Mouse (Mus musculus) gastrocnemius, adult 18-20 months (tissue): ENCODE data around the gene Map1b. TPM values are rescaled to one million over a fixed set of nuclear protein-coding genes. Genes with fewer than 3 reads are reported as not detected.

Experiments used
- DNase-seq: peaks from one replicate; pipeline ENCODE4 v3.0.0; 2021; ENCODE audit warnings: low spot score
- total RNA-seq, 2 experiments: library from RNA; stranded (reverse); gene quantifications; 2 replicates each; pipeline ENCODE4 v1.2.3; 2021

The Map1b gene
- total RNA-seq, 2 experiments from 2014 or later = 7.1 to 11.5 TPM

GRCm38 (mm10) chr13:99492619-99493303 lies 23.6 kb downstream of the Map1b start:
- no peak for DNase-seq

DNA sequence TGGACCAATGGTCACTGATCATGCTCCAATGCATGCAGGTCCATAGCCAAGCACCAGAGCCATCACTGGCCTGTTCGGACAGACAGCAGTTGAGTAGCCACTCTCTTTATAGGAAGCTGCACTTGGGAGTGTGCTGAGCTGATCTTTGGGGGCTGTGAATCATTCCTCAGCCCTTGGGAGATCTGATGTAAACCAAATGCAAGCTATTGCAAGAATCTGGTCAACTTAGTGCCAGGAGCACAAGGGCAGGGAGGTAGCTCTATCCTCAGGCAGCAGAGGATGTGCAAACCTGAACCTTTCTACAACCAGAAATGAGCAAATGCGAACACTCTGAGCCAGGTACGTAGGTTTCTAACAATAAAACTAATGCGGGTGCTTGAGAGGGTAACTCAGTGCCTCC lies 26.3 kb downstream of the Map1b start:
- DNase-seq = no peak

DNA sequence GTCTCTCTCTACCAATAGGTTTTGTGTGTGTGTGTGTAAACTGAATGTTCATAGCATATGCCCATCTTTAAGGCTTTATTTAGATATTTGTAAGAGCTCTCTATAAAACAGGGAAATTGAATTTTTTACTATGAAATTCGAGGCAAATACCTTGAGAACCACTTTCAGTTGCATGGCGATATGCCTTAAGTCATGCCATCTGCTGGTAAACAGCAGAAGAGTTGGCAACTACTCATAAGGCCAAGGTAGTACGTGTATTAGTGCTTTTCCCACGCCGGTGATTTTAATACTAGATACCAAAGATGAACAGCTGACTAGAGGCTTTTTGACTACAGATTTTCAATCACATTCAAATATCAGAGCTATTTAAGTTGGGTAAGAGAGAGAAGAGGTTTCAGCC lies 27.2 kb downstream of the Map1b start:
- no peak for DNase-seq

DNA sequence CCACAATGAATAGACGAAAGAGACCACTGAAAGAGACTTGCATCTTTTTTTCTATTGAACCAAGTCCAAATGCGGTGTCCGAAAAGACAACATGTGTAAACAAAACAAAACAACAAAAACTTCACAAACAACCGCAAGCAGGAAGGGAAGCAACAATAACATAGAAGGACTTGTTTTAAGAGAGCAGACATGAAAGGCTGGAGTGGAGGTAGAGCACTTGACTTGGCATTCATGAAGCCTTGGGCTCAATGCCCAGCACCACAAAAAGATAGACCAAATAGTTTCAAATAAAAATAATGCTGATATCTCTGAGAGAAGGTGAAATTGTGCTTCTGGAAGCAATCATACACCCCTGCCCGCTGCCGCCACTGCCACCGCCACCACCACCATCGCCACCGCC lies 30.5 kb downstream of the Map1b start:
- no peak for DNase-seq

DNA sequence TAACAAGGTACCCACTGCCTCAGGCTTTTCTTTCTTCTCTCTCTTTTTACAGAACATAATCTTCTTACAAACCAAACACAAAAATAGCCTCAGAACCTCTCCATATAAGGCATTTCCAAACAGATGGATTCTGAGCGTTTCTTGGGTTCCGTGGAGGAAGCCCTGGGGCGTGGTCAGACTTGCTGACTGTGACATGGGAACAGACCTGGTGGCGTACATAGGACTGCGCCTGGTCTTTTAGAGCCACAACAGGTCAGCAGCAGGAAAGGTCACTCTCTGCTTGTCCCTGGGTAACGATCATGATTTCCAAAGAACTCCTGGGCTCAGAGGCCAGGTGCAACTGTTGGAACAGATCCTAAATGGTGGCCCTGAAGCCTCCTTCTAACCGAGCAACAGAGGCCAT lies 31.0 kb downstream of the Map1b start:
- no peak for DNase-seq

DNA sequence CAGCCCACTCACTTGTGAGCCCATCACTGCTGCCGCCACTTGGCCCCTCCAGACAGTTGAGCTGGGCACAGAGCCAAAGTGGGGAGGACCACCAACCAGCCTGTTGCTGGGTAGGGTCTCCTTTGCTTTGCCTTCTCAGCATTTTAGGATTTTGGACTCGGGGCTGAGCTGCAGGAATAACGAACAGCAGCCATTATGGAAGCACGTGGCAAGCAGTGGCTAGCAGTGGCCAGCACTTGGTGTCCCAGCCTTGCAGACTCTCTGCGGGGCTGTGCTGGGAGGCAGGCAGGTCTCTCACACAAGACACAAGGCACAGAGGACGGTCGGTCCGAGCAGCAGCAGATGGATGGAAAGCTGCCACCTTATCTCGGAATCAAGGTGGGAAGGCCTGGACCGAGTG lies 31.4 kb downstream of the Map1b start:
- no peak for DNase-seq

DNA sequence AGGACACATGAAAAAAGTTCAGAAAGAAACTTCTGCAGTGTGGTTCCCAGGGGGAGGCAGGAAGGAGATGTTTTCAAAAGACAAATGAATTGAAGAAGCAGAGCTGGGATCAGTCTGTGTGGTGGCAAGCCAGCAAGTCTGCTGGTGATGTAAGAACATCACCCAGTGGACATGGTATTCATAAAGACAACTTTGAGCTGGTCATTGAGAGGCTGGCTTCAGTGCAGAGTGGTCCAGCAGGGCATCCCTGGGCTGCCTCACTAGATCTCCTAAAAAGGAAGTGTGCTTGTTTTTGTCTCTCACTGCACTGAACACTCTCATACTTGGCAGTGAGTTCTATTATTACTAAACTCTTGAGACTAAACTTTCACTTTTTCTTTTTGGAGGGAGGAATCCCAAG lies 32.9 kb downstream of the Map1b start:
- DNase-seq = no peak

DNA sequence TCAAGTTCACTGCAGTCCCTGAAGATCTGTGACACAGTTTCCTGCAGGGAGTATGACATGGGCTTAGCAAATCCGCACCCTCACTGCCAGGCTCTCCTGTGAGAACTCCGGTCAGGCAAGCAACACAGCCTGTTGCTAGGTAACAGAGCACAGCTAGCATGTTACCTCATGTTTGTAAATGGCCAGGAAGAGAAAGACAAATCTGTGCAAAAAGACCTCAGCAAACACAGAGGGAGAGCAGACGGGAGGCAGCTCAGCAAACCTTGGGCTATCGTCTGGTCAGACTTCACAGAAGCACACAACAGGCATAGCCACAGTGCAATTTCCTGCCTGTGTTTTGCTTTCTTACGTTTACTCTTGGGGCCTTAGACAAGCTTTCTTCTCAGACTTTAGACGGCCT lies 40.9 kb downstream of the Map1b start:
- DNase-seq = no peak

DNA sequence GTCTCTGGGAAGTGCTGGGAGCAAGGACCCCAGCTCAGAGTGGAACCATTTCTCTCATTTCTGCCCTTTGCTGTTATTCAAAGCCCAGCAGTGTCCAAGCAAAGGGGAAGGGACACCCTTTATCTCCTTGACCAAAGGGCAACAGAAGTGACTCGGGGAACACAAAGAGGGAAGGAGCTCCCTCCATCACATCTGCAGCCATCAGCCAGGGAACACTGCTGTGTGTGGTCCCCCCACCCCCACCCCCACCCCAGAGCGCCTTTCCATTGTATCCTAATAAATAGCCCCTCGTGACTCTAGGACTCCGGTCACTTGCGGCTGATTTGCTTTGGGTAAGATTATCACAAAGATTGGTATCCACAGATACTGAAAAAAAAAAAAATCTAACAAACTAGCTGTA lies 41.3 kb downstream of the Map1b start:
- no peak for DNase-seq

GRCm38 (mm10) chr13:99474108-99474507 lies 42.2 kb downstream of the Map1b start:
- no peak for DNase-seq

DNA sequence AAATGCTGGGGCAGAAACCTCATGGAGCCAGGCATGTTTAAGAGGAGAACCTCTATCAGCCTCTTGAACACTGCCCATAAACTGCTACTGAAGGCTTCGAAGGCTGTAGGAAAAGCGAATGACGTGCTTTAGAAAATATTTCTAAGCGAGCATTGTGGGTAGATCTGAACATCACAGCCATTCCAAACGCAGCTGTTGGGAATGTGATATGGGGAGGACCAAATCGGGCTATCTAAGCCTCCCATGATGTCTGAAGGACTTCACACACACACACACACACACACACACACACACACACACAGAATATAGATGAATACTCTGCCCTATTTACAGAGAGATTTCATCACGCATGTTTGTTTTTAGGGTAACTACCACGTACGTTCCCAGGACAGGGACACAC lies 44.3 kb downstream of the Map1b start:
- no peak for DNase-seq

GRCm38 (mm10) chr13:99470084-99470483 lies 46.3 kb downstream of the Map1b start:
- no peak for DNase-seq

GRCm38 (mm10) chr13:99468267-99468666 lies 48.1 kb downstream of the Map1b start:
- DNase-seq = no peak

- no peak for DNase-seq
Measured at GRCm38 (mm10) chr13:99466811-99467315, 49.5 kb downstream of the Map1b start.

- no peak for DNase-seq
Measured at GRCm38 (mm10) chr13:99466064-99466463, 50.3 kb downstream of the Map1b start.

GRCm38 (mm10) chr13:99464551-99464950 lies 51.8 kb downstream of the Map1b start:
- peak; percentile 73 for DNase-seq

GRCm38 (mm10) chr13:99461886-99462285 lies 54.5 kb downstream of the Map1b start:
- DNase-seq = no peak

DNA sequence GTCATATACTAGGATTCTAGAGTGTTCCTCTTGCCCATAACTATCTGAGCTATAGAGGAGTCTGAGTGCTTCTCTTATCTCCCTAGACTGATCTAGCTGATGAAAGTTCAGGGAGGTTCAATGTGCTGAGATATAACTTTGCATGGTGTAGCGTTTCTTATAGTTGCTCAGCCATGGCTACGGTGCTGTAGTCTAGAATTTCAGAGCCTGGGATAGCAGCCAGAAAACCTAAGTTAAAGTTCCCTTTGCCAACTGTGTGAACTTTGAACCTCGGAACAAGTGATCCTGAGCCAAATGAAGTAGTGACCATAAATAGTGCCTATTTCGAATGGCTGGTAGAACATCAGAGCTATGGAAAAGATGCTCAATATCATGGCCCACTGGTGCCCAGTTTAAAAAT lies 56.7 kb downstream of the Map1b start:
- peak; percentile 75 for DNase-seq

DNA sequence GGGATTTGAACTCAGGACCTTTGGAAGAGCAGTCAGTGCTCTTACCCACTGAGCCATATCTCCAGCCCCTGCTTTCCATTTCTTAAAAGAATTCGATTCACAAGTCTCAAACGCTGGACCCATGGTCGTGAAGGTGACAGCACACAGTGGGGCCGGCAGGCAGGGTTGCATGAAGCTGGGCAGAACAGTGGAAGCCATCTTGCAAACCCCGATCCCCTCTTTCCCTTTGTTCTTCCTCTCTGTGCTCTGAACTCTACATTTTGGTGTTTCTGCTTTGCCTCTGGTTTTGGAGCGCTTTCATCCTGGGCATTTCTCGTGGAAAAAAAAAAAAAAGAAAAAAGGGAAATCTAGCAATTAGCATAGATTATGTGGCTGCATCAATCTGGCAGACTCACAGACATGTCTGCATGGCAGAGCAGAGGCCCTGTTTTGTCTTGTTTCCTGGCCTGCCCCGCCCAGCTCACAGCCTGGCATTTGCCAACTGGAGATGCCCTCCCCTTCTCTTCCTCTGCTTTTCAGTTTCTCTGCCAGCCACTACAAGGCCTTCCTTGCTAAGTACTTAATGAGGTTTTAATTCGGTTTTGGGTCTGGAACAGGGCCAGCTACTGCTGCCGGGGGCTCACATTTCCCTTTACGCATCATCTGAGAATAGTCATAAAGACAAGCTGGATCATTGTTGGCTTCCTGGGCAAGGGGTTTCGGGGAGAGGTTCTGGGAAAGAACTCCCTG lies 57.5 kb downstream of the Map1b start:
- no peak for DNase-seq

- no peak for DNase-seq
Measured at GRCm38 (mm10) chr13:99454977-99455376, 61.4 kb downstream of the Map1b start.

DNA sequence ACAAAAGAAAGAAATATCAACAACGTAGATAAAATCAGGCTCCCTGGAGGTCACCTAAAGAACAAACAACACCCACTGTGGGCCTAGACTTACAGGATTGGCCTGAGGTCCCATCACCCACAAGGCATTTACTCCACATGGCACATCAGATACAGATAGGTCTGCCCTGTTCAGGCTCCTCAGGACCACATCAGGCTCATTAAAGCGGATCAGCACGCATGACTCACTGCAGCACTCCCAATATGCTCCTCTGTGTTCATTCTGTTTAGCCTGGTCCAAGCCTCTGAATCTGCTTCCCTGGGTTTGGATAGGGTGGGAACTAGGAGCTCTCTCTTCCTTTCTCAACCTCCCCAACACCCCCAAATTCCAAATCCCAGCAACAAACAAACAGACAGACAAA lies 63.9 kb downstream of the Map1b start:
- no peak for DNase-seq

DNA sequence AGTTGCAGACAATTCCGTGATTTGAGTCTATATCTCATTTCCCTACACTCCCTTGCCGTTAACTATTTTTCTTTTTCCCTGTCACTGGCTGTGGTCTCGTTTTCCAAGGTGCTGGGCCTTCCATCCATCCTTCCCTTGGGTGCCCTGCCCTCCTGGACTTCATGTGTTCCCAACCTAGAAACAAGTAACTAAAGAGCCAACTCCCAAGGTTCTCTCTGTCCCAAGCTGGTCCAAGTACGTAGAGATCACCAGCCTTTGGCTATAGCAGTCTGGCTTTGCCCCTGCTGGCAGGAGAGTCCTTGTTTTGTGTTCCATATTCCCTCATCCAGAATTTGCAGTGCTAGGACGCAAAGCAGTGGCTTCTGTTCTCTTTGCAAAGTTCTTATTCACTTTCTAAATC lies 65.1 kb downstream of the Map1b start:
- DNase-seq = no peak

GRCm38 (mm10) chr13:99450766-99451165 lies 65.6 kb downstream of the Map1b start:
- no peak for DNase-seq
